Mouse (Mus musculus): Measurements from ENCODE around the gene Sec14l3.
"Not testable (repeated sequence)": the region's sequence is repeated elsewhere in the genome, so short reads cannot be mapped to it uniquely, and the experiment has no call there.

Sec14l3 gene

GRCm38 (mm10) chr11:4101851-4102250 lies 37.2 kb downstream of the Sec14l3 start:
- in situ Hi-C loops (cut with MboI, MseI), result no loop called here

DNA sequence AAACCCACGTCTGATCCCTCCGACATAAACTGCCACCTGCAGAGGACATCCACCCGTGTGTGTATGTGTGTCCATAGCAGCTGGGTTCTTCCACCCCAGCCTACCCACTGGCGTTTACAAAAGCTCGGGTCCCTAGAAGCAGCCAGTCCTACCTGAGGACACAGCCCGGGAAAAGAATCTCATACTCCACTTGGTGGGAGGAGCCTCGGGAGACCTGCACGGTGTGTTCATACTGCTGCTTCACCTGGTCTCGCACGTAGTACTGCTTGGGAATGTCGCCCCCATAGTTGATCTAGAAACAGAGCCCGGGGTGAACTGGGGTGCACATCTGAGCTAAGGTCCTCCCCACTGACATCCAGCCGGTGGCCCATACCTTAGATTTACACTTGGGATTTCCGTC lies 38.9 kb downstream of the Sec14l3 start:
- in situ Hi-C loops (cut with MboI, MseI), result no loop called here

GRCm38 (mm10) chr11:4104989-4105388 lies 40.3 kb downstream of the Sec14l3 start:
- in situ Hi-C loops (cut with MboI, MseI), result no loop called here

- in situ Hi-C loops (cut with MboI, MseI), result no loop called here
These were observed 40.8 kb downstream of the Sec14l3 start for GRCm38 (mm10) chr11:4105444-4105843.

- in situ Hi-C loops (cut with MboI, MseI), result not testable (repeated sequence)
These were observed 43.3 kb downstream of the Sec14l3 start for GRCm38 (mm10) chr11:4107901-4108300.

DNA sequence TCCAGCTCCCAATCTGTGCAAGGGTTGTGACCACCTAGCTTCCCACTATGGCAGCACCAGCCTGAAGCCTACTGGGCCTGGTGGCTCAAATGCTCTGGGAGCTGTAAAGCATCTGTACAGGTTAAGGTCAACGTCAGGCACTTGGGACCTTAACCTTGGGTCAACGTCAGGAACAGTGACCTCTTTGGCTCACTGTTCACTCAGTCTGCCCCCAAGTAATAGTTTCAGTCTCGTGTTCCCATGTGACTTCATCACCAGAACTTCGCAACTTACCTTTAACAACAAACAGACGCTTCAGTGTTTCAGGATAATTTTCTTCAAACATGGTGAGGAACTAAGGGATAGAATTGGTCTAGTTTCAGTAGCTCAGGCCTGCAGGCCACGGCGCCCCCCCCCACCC lies 44.0 kb downstream of the Sec14l3 start:
- in situ Hi-C loops (cut with MboI, MseI), result no loop called here

DNA sequence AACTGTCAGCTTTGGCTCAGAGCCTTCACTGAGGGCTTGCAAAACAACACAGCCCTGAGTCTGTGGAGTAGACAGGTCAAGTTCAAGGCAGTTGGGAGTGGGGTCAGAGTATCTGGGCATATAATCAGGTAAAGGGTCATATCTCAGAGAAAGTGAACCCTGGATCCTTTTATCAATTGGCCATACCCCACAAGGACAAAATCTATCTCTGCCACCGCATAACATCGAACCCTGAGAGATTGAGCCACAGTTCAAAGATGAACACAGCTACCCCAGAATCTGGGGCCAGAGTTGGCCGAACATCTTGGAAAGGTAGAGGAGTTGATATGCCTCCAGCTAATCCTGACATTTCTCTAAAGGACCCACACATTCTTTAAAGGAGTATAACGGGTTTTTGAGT lies 47.4 kb downstream of the Sec14l3 start:
- in situ Hi-C loops (cut with MboI, MseI), result no loop called here

- in situ Hi-C loops (cut with MboI, MseI), result no loop called here
These were observed 48.2 kb downstream of the Sec14l3 start for GRCm38 (mm10) chr11:4112861-4113260.

DNA sequence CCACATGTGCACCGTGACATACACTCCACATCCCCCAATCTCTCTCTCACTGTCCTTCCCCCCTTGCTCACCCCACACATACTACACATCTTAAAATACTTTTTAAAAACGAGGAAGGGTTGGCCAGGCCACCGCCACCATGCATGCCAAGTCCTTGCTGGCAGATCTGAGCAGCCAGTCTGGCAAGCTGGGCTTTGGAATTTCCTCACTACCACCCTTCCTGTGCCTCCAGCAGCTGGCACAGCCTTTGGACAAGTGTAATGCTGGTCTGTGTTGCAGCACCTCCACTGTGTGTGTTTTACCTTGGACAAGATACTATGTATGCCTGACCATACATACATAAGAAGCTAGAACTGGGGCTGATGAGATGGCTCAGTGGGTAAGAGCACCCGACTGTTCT lies 48.9 kb downstream of the Sec14l3 start:
- in situ Hi-C loops (cut with MboI, MseI), result no loop called here

GRCm38 (mm10) chr11:4113970-4114369 lies 49.3 kb downstream of the Sec14l3 start:
- in situ Hi-C loops (cut with MboI, MseI), result no loop called here

GRCm38 (mm10) chr11:4114541-4114940 lies 49.9 kb downstream of the Sec14l3 start:
- in situ Hi-C loops (cut with MboI, MseI), result not testable (repeated sequence)

- in situ Hi-C loops (cut with MboI, MseI), result no loop called here
These were observed 50.8 kb downstream of the Sec14l3 start for GRCm38 (mm10) chr11:4115407-4115806.

DNA sequence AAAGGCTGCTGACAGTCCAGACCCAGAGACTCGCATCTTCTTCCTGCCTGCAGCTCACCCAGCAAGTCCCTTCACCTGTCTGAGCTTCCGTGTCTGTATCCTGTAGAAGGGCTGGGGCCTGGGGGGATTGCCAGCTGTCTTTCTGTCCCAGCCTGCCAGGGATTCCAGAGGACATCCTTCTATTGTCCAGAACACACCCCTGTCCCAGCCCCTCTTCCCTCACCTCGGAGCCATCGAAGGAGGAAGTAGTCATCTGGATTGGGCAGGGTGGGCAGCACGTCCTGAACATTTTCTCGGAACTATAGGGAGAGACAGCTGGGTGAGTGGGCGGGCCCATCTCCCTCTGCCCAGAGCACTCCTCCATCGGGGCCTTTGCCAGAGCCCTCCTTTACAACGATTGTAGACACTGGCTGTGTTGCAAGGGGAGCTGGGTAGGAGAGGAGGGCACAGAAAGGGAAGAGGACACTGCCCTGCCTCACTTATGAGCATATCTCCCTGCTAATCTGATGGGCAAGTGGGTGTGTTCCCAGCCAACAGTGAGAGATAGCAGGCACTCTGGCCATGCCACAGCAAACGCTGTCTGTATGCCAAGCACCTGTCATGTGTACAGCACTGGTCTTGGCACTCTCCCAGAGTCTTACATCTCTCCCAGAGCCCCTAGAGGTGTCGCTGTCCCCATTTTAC lies 52.0 kb downstream of the Sec14l3 start:
- in situ Hi-C loops (cut with MboI, MseI), result no loop called here

DNA sequence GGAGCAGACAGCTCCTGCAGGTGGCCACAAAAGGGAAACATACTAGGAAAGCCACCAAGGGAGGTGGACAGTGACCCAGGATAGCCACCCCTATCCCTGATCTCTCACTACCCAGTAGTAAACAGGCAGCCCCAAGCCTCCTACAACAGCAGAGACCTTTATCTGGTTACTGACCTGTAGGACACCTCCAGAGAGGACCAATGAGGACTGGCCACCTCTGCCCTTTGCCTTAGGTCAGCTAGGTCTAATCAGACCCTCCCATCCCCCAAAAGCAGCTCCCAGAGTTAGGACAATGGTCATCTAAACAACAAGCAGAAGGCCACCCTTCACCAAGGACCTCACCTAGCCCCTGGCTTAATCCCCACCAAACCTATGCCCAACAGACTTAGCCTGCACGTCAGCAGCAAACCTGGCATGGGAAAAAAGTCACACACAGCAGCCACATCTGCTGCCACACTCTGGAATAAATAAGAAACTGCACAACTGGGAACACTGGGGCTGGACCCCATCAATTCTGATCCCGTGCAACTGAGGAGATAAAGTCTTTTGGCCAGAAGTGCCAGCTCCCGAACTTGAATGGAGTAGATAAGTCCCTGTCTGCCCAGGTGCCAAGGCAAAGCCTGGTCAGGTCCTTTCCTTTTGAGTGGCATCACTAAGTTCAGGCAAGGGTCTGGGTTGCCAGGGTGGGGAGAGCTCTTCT lies 52.9 kb downstream of the Sec14l3 start:
- in situ Hi-C loops (cut with MboI, MseI), result no loop called here

GRCm38 (mm10) chr11:4118081-4118921 lies 53.7 kb downstream of the Sec14l3 start:
- in situ Hi-C loops (cut with MboI, MseI), result no loop called here

GRCm38 (mm10) chr11:4119635-4120034 lies 55.0 kb downstream of the Sec14l3 start:
- in situ Hi-C loops (cut with MboI, MseI), result no loop called here

GRCm38 (mm10) chr11:4121691-4122090 lies 57.0 kb downstream of the Sec14l3 start:
- in situ Hi-C loops (cut with MboI, MseI), result no loop called here

GRCm38 (mm10) chr11:4122226-4122625 lies 57.6 kb downstream of the Sec14l3 start:
- in situ Hi-C loops (cut with MboI, MseI), result no loop called here

GRCm38 (mm10) chr11:4122742-4123579 lies 58.3 kb downstream of the Sec14l3 start, which contains the start of gene Sec14l2:
Gene Sec14l2, minus strand, starts transcription at chr11:4123415.
- in situ Hi-C loops (cut with MboI, MseI), result no loop called here

DNA sequence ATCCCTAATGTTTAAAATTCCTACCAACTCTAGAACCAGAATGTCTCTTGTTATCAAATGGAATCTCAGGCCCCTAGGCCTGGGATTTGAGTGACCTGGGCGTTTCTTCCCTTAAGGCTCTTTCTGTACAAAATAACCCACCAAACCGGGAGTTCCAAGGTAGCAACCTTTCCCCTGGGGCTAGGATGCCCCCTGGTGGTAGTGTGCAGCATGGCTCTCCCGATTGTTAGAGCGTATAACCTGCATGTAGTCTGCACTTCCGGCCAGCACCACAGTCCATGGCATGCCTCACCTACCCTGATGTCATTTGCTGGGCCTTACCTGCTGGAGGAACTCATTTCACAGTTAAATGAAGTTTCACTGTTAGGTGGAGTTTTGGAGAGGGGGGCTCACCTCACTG lies 59.3 kb downstream of the Sec14l3 start:
- in situ Hi-C loops (cut with MboI, MseI), result no loop called here

- in situ Hi-C loops (cut with MboI, MseI), result no loop called here
These were observed 62.4 kb downstream of the Sec14l3 start for GRCm38 (mm10) chr11:4127059-4127458.
